Mouse (Mus musculus): ENCODE measurements around the gene Maml1. TPM values are rescaled to one million over a fixed set of nuclear protein-coding genes. Genes with fewer than 3 reads are reported as not detected.

The Maml1 gene
- total RNA-seq, 4 experiments from 2014 or later: 9.0 to 11.0 (median 9.4) TPM

Small RNA genes within 50 kb of the gene (microRNA-seq; reads per million reads assigned to microRNA genes)
- gene Mir6919: not detected

Other genes starting within 250 kb of the Maml1 start
- 10 to 100 TPM; 45.9 to 47.4 (median 46.5) TPM for gene Tbc1d9b, start 160.9 kb downstream of the Maml1 start, total RNA-seq (2022)
- 1 to 10 TPM; 1.6 to 3.5 (median 2.7) TPM for gene Mrnip, start 117.9 kb downstream of the Maml1 start, total RNA-seq (2022)
- 100 to 1,000 TPM; 431 to 551 (median 475) TPM for gene Sqstm1, start 81.5 kb downstream of the Maml1 start, total RNA-seq (2022)
- 10 to 100 TPM; 68.4 to 90.0 (median 76.3) TPM for gene Mgat4b, start 81.4 kb downstream of the Maml1 start, total RNA-seq (2022)
- 10 to 100 TPM in 1 of 4 experiments, 1 to 10 TPM in 3; 4.7 to 11.8 (median 6.6) TPM for gene Ltc4s, start 53.7 kb downstream of the Maml1 start, total RNA-seq (2022)
- 100 to 1,000 TPM; 331 to 378 (median 360) TPM for gene Canx, start 33.4 kb upstream of the Maml1 start, total RNA-seq (2022)
- gene Cby3, start 62.2 kb upstream of the Maml1 start, total RNA-seq (2022): not detected
- gene Hnrnph1, start 84.7 kb upstream of the Maml1 start, total RNA-seq (2022): 100 to 1,000 TPM in 2 of 4 experiments, 10 to 100 TPM in 2; 90.8 to 111 (median 97.3) TPM
- 10 to 100 TPM; 27.5 to 34.9 (median 30.2) TPM for gene Rufy1, start 138.8 kb upstream of the Maml1 start, total RNA-seq (2022)